Mouse (Mus musculus): Measurements from ENCODE around the gene Rpl22l1. TPM values are rescaled to one million over a fixed set of nuclear protein-coding genes. Genes with fewer than 3 reads are reported as not detected.

Gene Rpl22l1
- polyA plus RNA-seq, 1 experiment from 2014 or later = 339 TPM

DNA sequence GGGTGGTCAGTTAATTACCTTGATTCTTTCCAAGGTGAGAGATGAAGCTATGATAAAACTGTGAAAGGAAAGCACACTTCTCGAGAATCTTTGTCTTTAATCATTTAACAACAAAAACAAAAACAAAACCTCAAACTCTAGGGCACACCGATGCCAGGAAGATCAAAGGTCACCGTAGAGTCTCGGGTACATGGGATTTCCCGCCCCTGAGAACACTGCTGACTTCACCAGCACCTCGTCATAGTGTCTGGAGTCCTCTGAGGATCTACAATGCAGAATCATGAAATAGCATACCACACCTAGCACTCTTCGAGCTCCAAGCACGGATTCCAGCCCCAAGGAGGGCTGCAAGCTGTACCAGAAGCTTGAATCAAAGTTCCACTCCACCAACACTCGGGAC is 24.7 kb upstream of the Rpl22l1 start:
- no peaks in the 10 kb centered on the region for H3K9me3 ChIP-seq (ENCODE audit: control insufficient read depth, low read length)
- 73% methylated on average over 9 of the region's 9 CpGs for WGBS

GRCm38 (mm10) chr3:28780994-28781393 is 24.2 kb upstream of the Rpl22l1 start, which contains the start of gene Eif5a2:
Gene Eif5a2 (plus strand): TSS chr3:28781276.
- 0 out of 2 replicates have a peak, but pooled peaks cover 6% of the 10 kb centered on the region for H3K4me1 ChIP-seq (replicated peaks; ENCODE audit: control insufficient read depth, insufficient read depth, low read length)
- no peaks in the 10 kb centered on the region for H3K27me3 ChIP-seq (ENCODE audit: control insufficient read depth, insufficient read depth, low read length)
- H3K9me3 ChIP-seq (ENCODE audit: control insufficient read depth, low read length) = no peaks in the 10 kb centered on the region
- peak within 1 kb of the TSS; percentile 75 for H3K9ac ChIP-seq
- peak within 1 kb of the TSS; percentile 99 for H3K4me2 ChIP-seq (replicated peaks)
- DNase-seq (ENCODE audit: low spot score) (peak; percentile 91), ATAC-seq (ENCODE audit: low FRiP score) (peak; percentile 100)
- peak within 1 kb of the TSS; percentile 83 for H3K4me3 ChIP-seq (replicated peaks; ENCODE audit: low read length)
- no peak within 1 kb of the TSS for H3K27ac ChIP-seq
- no peaks in the 10 kb centered on the region for H3K36me3 ChIP-seq (replicated peaks; ENCODE audit: control insufficient read depth, insufficient read depth)
- 2% methylated on average over 43 of the region's 46 CpGs for WGBS

More for the DNA sequence above, 24.7 kb upstream of the Rpl22l1 start:
- H3K27me3 ChIP-seq (ENCODE audit: control insufficient read depth, insufficient read depth, low read length) = no peaks in the 10 kb centered on the region
- H3K4me2 ChIP-seq (replicated peaks) = peak overlapping the region; percentile 99
- peak overlapping the region; percentile 83 for H3K4me3 ChIP-seq (replicated peaks; ENCODE audit: low read length)
- H3K9ac ChIP-seq = no peak overlapping the region
- no peaks in the 10 kb centered on the region for H3K36me3 ChIP-seq (replicated peaks; ENCODE audit: control insufficient read depth, insufficient read depth)
- ATAC-seq (ENCODE audit: low FRiP score) (peak; percentile 9; the same call in 1 of the 2 replicates), DNase-seq (ENCODE audit: low spot score) (no peak)
- H3K27ac ChIP-seq = no peak overlapping the region
- 0 out of 2 replicates have a peak, but pooled peaks cover 6% of the 10 kb centered on the region for H3K4me1 ChIP-seq (replicated peaks; ENCODE audit: control insufficient read depth, insufficient read depth, low read length)

GRCm38 (mm10) chr3:28781422-28781821 is 23.8 kb upstream of the Rpl22l1 start:
- DNase-seq (ENCODE audit: low spot score) (no peak), ATAC-seq (ENCODE audit: low FRiP score) (no peak; the same call in 1 of the 2 replicates)
- Histone ChIP-seq H3K36me3 (replicated peaks; ENCODE audit: control insufficient read depth, insufficient read depth) (no peaks in the 10 kb centered on the region), H3K27me3 (ENCODE audit: control insufficient read depth, insufficient read depth, low read length) (no peaks in the 10 kb centered on the region), H3K9me3 (ENCODE audit: control insufficient read depth, low read length) (no peaks in the 10 kb centered on the region), H3K4me2 (replicated peaks) (peak overlapping the region; percentile 99), H3K4me3 (replicated peaks; ENCODE audit: low read length) (peak overlapping the region; percentile 83), H3K27ac (no peak overlapping the region), H3K4me1 (replicated peaks; ENCODE audit: control insufficient read depth, insufficient read depth, low read length) (0 out of 2 replicates have a peak, but pooled peaks cover 6% of the 10 kb centered on the region), H3K9ac (peak overlapping the region; percentile 75)
- WGBS = under 1% methylated on average over 38 of the region's 41 CpGs

GRCm38 (mm10) chr3:28781848-28782247 is 23.4 kb upstream of the Rpl22l1 start:
- WGBS = 18% methylated on average over 14 of the region's 14 CpGs
- ATAC-seq (ENCODE audit: low FRiP score) = no peak
- 0 out of 2 replicates have a peak, but pooled peaks cover 6% of the 10 kb centered on the region for H3K4me1 ChIP-seq (replicated peaks; ENCODE audit: control insufficient read depth, insufficient read depth, low read length)

GRCm38 (mm10) chr3:28784176-28784575 is 21.1 kb upstream of the Rpl22l1 start:
- Histone ChIP-seq H3K27ac (no peak overlapping the region), H3K27me3 (ENCODE audit: control insufficient read depth, insufficient read depth, low read length) (no peaks in the 10 kb centered on the region), H3K9me3 (ENCODE audit: control insufficient read depth, low read length) (no peaks in the 10 kb centered on the region), H3K4me1 (replicated peaks; ENCODE audit: control insufficient read depth, insufficient read depth, low read length) (0 out of 2 replicates have a peak, but pooled peaks cover 6% of the 10 kb centered on the region), H3K4me3 (replicated peaks; ENCODE audit: low read length) (no peak overlapping the region), H3K4me2 (replicated peaks) (no peak overlapping the region), H3K9ac (no peak overlapping the region), H3K36me3 (replicated peaks; ENCODE audit: control insufficient read depth, insufficient read depth) (no peaks in the 10 kb centered on the region)
- WGBS = 79% methylated on average over 2 of the region's 2 CpGs
- DNase-seq (ENCODE audit: low spot score) = no peak
- ATAC-seq (ENCODE audit: low FRiP score) = no peak

More at GRCm38 (mm10) chr3:28781848-28782247, 23.4 kb upstream of the Rpl22l1 start:
- Histone ChIP-seq H3K27me3 (ENCODE audit: control insufficient read depth, insufficient read depth, low read length) (no peaks in the 10 kb centered on the region), H3K4me3 (replicated peaks; ENCODE audit: low read length) (peak overlapping the region; percentile 83), H3K36me3 (replicated peaks; ENCODE audit: control insufficient read depth, insufficient read depth) (no peaks in the 10 kb centered on the region), H3K27ac (no peak overlapping the region), H3K4me2 (replicated peaks) (peak overlapping the region; percentile 99), H3K9ac (peak overlapping the region; percentile 75), H3K9me3 (ENCODE audit: control insufficient read depth, low read length) (no peaks in the 10 kb centered on the region)
- DNase-seq (ENCODE audit: low spot score) = no peak

GRCm38 (mm10) chr3:28794835-28795234 is 10.4 kb upstream of the Rpl22l1 start:
- Histone ChIP-seq H3K27ac (no peak overlapping the region), H3K4me3 (replicated peaks; ENCODE audit: low read length) (no peak overlapping the region), H3K9ac (no peak overlapping the region), H3K4me1 (replicated peaks; ENCODE audit: control insufficient read depth, insufficient read depth, low read length) (no peaks in the 10 kb centered on the region), H3K36me3 (replicated peaks; ENCODE audit: control insufficient read depth, insufficient read depth) (peaks cover 6% of the 10 kb centered on the region; the same call in 1 of the 2 replicates), H3K27me3 (ENCODE audit: control insufficient read depth, insufficient read depth, low read length) (no peaks in the 10 kb centered on the region), H3K4me2 (replicated peaks) (no peak overlapping the region), H3K9me3 (ENCODE audit: control insufficient read depth, low read length) (no peaks in the 10 kb centered on the region)
- 92% methylated on average over 7 of the region's 7 CpGs for WGBS
- DNase-seq (ENCODE audit: low spot score) (no peak), ATAC-seq (ENCODE audit: low FRiP score) (no peak)

- Histone ChIP-seq H3K4me3 (replicated peaks; ENCODE audit: low read length) (no peak overlapping the region), H3K27ac (no peak overlapping the region), H3K27me3 (ENCODE audit: control insufficient read depth, insufficient read depth, low read length) (no peaks in the 10 kb centered on the region), H3K9ac (no peak overlapping the region), H3K9me3 (ENCODE audit: control insufficient read depth, low read length) (no peaks in the 10 kb centered on the region), H3K4me1 (replicated peaks; ENCODE audit: control insufficient read depth, insufficient read depth, low read length) (peaks cover 14% of the 10 kb centered on the region), H3K36me3 (replicated peaks; ENCODE audit: control insufficient read depth, insufficient read depth) (peaks cover 31% of the 10 kb centered on the region), H3K4me2 (replicated peaks) (no peak overlapping the region)
- 95% methylated on average over 4 of the region's 4 CpGs for WGBS
- DNase-seq (ENCODE audit: low spot score) (no peak), ATAC-seq (ENCODE audit: low FRiP score) (no peak)
Observed at GRCm38 (mm10) chr3:28808039-28808643, 2.9 kb downstream of the Rpl22l1 start.

DNA sequence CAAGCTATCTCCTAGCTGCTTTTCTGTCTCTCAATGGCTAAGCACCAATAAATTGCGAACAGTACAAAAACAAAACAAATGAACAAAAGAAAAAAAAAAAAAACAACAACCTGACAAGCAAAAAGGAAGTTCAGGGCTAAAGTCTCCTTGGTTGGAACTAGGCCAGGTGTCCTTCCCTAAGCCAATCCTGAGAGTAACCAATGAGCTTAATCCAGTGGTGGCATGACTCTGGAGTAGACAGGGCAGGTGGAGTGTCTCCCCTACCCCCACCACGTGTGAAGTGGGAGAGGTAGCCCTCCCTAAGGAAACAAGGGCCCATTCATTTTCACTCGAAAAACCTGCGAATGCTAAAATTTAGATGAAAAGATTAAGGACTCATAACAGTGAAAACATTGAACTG is 6.2 kb downstream of the Rpl22l1 start:
- peaks cover 3% of the 10 kb centered on the region for H3K4me1 ChIP-seq (replicated peaks; ENCODE audit: control insufficient read depth, insufficient read depth, low read length)
- no peak overlapping the region for H3K4me3 ChIP-seq (replicated peaks; ENCODE audit: low read length)
- H3K9ac ChIP-seq = no peak overlapping the region
- H3K36me3 ChIP-seq (replicated peaks; ENCODE audit: control insufficient read depth, insufficient read depth) = peaks cover 31% of the 10 kb centered on the region
- H3K27ac ChIP-seq = no peak overlapping the region
- 75% methylated on average over 4 of the region's 4 CpGs for WGBS
- ATAC-seq (ENCODE audit: low FRiP score) (no peak), DNase-seq (ENCODE audit: low spot score) (no peak)
- H3K27me3 ChIP-seq (ENCODE audit: control insufficient read depth, insufficient read depth, low read length) = no peaks in the 10 kb centered on the region
- H3K9me3 ChIP-seq (ENCODE audit: control insufficient read depth, low read length) = no peaks in the 10 kb centered on the region
- no peak overlapping the region for H3K4me2 ChIP-seq (replicated peaks)

DNA sequence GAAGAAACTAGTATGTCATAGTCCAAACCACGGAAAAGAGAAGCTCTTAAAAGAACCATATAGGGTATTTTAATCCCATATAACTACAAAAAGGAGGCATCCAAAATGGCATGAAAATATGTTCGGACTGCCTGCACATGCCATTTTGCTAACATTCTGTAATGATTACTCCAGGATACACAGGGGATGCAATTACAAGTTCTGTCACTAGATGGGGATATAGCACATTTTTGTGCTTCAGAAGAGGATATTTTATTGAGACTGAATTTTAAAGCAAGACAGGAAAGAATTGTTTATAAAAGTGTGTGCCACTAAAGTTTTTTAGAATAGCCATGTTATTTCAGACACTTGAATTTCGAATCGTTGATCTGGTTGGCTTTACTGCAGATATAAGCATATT is 9.1 kb downstream of the Rpl22l1 start:
- DNase-seq (ENCODE audit: low spot score) (peak; percentile 92), ATAC-seq (ENCODE audit: low FRiP score) (no peak)
- Histone ChIP-seq H3K4me1 (replicated peaks; ENCODE audit: control insufficient read depth, insufficient read depth, low read length) (no peaks in the 10 kb centered on the region), H3K36me3 (replicated peaks; ENCODE audit: control insufficient read depth, insufficient read depth) (peaks cover 11% of the 10 kb centered on the region; the same call in 1 of the 2 replicates), H3K27ac (no peak overlapping the region), H3K9ac (no peak overlapping the region), H3K4me2 (replicated peaks) (no peak overlapping the region), H3K27me3 (ENCODE audit: control insufficient read depth, insufficient read depth, low read length) (no peaks in the 10 kb centered on the region), H3K4me3 (replicated peaks; ENCODE audit: low read length) (no peak overlapping the region), H3K9me3 (ENCODE audit: control insufficient read depth, low read length) (no peaks in the 10 kb centered on the region)
- 6% methylated on average over 4 of the region's 4 CpGs for WGBS

All from hindbrain, embryonic 14.5 days (tissue).